Mouse (Mus musculus) A20 (cell line): Measurements from ENCODE around the gene 3830406C13Rik.

Experiments used
- DNase-seq: peaks from one replicate; pipeline ENCODE4 v3.0.0-alpha.2; 2011; ENCODE audit warnings: low read depth, low spot score

The 3830406C13Rik gene

DNA sequence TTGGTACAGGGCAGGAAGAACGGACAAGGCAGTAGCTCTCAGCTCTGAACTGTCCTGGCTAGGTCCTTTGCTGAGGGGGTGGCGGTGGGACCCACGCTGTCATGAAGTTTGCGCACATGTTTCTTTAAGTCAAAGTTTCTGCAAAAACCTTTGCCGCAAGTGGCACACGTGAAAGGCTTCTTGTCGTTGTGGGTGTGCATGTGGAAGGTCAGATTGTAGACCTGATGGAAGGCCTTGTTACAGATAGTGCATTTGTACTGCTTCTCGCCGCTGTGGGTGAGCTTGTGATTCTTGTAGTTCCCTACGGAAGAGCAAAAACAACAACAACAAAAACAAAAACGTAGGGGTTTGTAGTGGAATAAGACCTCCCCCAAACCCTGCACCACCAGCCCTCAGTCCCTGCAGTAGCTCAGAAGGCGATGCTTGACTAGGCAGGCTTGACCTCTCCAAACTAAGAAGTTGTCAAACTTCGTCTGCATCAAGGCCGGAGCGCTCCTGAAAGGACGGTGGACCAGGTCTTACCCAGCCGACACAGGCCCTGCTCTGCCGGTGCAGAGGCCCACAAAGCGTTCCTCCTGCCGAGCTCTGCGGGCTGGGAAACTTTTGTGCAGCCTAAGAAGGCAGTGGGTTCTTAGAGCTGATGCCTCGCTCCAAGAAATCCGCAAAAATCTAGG lies 58.6 kb downstream of the 3830406C13Rik start:
- no peak for DNase-seq

DNA sequence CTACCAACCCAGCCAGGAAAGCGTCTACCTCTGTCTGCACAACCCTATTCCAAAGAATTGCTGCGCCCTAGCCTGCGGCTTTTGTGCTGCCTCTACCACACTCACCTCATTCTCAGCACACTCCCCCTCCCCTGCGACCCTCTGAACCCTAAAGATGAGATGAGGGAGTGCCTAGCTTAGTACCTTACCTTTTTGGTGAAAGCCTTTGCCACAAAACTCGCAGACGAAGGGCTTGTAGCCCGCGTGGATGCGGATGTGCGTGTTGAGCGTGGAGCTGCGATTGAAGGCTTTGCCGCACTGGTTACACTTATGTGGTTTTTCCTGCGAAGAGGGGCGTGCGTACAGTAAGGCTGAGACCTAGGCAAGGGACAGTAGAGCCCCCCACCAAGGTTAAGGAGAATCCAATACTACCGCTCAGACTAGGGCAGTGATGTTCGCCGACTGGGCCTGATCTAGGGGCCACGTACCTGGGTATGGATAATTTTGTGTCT lies 59.5 kb downstream of the 3830406C13Rik start:
- no peak for DNase-seq

DNA sequence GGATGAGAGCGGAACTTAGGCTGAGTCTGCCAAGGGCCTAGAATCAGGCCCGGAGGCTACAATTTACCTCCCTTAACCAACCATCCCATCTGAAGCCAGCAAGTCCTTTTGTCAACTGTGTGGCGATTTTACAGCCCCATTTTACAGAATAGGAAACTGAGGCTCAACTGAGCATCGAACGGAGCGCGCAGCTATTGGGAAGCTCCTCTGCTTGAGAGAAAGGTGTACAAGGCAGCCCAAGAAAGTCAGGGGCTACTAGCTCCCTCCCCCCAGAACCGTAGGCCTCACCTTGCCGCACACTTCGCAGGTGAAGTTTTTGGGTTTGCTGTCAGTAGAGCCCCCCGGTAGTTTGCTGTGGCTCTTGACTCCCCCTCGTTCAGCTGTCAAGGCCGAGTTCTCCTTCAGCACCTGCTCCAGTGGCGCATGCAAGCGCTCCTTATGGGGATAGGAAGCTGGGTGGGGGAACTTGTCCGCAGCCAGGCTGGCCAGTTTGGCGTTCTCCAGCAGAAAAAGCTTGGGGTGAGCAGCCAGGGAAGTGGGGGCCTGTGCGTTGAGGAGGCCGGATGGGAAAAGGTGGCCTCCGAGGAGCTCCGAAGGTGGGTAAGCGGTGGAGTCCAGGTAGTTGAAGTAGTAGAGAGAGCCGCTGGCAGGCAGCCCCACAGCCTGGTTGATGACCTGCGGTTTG lies 60.2 kb downstream of the 3830406C13Rik start:
- DNase-seq, result no peak

DNA sequence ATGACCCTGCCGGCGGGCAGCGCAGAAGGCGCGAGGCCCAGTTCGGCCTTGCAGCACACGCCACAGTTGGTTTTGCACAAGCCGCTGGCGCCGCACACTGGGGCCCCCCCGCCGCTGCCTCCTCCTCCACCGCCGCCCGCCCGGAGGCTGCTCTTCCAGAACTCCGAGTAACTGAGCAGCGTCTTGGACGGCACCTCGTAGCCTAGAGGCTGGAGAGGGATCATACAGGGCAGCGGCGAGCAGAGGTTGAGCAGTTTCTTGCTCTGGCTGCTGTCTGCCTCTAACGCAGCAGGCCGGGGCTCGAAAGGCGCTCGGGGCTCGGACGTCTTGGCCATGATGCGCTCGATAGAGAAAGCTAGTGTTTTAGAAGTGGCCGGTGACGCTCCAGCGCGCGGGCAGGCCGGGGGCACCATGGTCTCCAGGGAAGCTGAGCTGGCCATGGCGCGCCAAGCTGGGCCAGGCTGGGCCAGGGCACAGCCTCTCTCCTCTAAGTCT lies 60.8 kb downstream of the 3830406C13Rik start:
- DNase-seq, result no peak

DNA sequence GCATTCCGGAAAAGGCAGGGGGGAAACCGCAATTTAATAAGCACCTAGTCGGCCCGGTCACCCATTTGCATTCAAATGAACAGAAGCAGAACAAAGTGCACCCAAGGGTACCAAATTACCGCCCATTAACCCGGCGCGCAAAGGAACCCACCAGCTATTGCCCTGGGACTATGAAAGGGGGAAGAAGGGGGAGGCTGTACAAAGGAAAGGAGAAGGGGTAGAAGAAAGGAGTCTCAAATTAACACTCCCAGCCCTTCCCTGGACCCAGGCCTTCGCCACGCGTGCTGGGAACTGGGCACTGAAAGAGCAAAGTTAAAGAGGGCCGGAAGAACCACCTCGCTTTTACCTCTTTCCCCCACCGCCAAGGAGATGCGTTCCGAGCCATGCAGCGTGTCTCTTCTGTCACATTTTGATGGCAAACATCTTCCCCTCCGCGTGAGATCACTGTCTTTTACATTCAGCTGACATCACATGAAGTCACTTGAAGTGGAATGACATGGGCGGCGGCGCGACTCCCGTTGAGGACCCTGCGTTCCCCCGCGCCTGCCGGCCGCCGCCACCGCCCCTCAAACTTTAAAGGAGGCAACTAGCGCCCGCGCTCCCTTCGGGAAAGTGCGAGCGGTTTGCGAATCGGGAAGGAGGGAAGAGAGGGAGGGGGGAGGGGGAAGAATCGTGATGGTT lies 61.4 kb downstream of the 3830406C13Rik start:
- no peak for DNase-seq

DNA sequence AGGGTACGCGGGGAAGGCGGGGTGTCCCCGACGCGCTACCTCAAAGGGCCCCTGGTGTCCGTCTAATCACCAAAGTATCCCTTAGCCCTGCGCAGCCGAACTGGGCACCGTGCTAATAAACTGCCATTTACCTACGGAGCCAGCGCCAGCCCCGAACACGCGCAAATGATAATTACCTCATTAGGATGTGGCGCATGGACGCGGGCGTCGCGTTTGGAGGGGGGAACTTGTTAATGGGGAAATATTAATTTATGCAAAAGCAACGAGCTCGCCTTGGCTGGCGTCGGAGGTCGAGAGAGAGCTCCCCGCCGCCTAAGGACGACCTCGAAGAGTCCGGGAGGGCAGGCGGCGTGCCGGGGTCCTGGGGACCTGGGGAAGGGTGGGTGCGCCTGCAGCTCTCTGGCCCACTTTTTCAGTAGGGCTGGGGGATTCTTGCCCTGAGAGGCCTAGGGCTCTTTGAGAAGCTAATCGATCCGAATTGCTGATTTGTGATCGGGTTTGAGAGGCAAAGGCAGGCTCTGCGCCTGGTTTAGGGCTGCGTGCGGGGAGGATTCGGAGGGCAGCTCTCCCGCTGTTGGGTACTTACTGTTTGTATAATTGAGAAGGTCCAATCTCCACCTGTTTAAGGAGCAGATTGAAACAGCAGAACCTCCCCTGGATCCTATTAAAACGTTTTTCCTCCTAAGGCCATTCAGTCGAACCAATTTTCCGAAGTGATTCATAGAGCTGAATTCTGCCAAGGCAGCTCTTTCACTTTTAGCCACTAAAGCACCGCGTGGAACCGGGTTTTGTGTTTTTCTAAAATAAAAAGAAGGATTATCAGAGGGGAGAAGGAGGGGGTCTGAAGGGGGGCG lies 62.3 kb downstream of the 3830406C13Rik start:
- no peak for DNase-seq

DNA sequence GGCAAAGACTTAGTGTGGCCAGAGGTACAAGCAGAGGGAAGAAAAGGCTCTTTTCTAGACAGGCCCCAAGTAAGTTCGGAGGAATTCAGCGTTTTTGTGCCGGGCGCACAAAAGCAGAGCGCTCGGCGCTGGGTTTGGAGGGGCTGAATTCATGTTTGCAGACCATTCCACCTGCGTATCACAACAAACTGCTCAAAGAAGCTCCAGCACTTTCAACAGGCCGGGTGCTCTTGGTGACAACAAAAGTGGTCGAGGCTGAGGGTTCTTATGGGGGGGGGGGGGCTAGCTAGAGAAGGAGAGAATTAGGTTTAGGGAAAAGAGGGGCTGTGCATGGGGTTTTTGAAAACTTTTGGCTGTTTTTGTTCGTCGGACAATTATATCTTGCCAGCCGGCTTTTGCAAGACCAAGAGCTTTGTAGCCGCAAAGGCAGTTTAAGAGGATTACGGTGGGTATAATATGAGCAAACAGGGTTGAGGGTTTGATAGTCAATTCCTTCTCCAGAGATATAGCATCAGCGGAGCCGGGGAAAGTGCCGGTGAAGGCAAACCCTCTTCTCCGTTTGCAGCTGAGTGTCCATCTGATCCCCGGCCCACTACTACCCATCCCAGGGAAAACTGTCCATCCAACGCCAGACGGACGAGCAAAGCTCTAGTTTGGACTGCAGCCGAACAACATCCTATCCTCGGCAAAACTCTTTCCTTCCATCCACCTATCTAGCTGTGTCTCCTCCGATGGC lies 63.1 kb downstream of the 3830406C13Rik start:
- DNase-seq, result no peak

DNA sequence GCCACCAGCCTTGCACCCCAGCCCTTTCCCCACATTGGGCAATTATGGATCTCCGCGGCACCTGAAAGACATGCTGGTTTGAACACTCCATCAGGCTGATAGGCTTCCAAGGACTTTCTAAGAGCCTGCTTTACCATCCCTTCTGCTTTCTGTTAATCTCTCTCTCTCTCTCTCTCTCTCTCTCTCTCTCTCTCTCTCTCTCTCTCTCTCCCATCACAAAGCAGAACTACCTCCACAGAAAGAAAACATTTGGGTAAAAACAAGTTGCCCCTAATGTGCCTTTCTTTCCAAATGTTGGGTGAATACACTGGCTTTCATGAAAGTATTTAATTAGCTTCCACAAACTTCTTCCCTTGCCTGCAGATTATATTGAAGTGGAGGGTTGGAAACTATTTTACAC lies 64.1 kb downstream of the 3830406C13Rik start, which contains the start of gene Fezf2:
Fezf2 (minus strand) TSS at position 101 of the 400 bp plus-strand sequence.
- no peak for DNase-seq

DNA sequence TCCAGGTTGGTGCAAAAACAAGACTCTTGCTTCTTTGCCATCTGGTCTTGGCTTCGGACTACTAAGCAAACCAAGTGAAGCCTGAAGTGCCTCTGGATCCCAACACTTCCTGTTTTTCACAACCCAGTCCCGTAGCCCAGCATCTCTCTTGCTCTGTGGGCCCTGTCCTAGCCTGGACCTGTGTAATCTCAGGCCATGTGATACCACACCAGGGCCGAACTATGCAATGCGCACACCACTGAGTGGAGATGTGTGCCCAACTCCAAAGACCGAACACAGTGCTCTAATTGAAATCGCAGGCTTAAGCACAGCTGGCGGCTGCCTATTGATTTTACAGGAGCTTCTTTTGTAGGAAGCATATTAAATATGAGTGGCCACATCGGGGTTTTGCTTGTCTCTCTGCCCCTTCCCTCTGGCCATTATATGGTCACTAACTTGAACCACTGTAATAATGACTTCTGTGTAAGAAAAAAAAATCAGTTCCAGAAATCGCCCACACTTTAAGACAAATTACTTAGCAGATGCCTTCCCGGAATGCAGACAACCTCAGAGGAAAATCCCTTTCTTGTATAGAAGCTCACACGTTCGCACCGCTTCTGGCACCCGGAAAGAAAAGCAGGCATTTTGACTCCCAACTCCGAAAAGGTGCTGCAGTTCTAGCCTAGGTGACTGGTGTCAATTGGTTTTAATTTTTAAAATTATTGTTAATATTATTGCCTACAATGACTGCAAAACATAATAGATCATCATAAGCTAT lies 65.5 kb downstream of the 3830406C13Rik start:
- DNase-seq, result no peak

DNA sequence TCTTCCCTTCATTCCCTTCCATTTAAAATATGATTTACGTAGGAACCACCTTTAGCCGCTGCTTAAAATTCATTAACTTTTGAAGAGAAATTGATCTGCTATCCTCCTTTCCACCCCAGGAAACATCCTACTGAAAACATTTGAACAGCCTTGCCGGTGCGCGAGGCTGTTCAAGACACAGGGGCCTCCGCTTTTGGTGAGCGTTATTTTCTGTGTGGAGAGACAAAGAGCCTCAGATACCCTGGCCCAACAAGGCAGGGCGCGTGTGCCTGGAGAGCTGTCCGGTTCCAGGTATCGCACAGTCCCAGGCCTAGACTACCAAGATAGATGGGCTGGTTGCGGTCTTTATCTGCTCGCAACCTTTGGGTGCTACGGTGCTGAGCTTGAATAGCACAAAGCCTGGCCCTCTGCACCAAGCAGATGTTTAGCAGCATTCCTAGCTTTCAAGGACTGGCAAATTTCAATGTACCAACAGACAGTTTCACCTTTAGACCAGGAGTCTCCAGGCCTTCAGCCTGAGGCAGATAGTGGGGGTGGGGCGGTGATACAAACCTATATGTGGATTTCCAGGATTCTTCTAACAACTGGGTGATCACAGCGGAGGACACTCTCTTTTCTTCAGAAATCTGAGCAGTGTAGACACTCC lies 66.4 kb downstream of the 3830406C13Rik start:
- no peak for DNase-seq
